Mouse (Mus musculus) gastrocnemius, adult 8-10 months (tissue): Measurements from ENCODE around the gene Efemp2. TPM values are rescaled to one million over a fixed set of nuclear protein-coding genes. Genes with fewer than 3 reads are reported as not detected.

Experiments
- DNase-seq, 2 experiments: peaks; one replicate each; pipeline ENCODE4 v3.0.0; 2022; ENCODE audit warnings: low spot score in 2 of 2
- total RNA-seq, 4 experiments: library from RNA; stranded (reverse); gene quantifications; 2 replicates each; pipeline ENCODE4 v1.2.4; 2022

Gene Efemp2
- total RNA-seq: 1 to 10 TPM; 3.2 to 6.1 (median 3.8) TPM

- peak; percentile 66 to 78 for DNase-seq
Measured at GRCm38 (mm10) chr19:5473720-5474119, at the start of gene Efemp2. Gene Efemp2, plus strand, starts transcription at chr19:5473954.

GRCm38 (mm10) chr19:5424092-5424781, 49.5 kb upstream of the Efemp2 start:
- peak; percentile 59 to 76 for DNase-seq

GRCm38 (mm10) chr19:5424782-5425741, 48.7 kb upstream of the Efemp2 start, which contains the start of the genes Drap1 and AI837181:
Gene Drap1, minus strand, starts transcription at chr19:5424979.
Gene AI837181, plus strand, starts transcription at chr19:5425144.
- peak; percentile 86 to 89 for DNase-seq

GRCm38 (mm10) chr19:5425906-5426565, 47.7 kb upstream of the Efemp2 start:
- DNase-seq: no peak

GRCm38 (mm10) chr19:5426640-5427290, 47.0 kb upstream of the Efemp2 start:
- no peak for DNase-seq

- DNase-seq: no peak
Measured at GRCm38 (mm10) chr19:5428083-5428482, 45.7 kb upstream of the Efemp2 start.

- DNase-seq: no peak
Measured at GRCm38 (mm10) chr19:5429219-5429618, 44.5 kb upstream of the Efemp2 start.

GRCm38 (mm10) chr19:5429806-5430205, 43.9 kb upstream of the Efemp2 start:
- DNase-seq: peak; percentile 57 to 76

- DNase-seq: no peak
Measured at GRCm38 (mm10) chr19:5430408-5430807, 43.3 kb upstream of the Efemp2 start.

- DNase-seq: no peak
Measured at GRCm38 (mm10) chr19:5431911-5432464, 41.8 kb upstream of the Efemp2 start.

GRCm38 (mm10) chr19:5432992-5433852, 40.5 kb upstream of the Efemp2 start:
- DNase-seq: no peak

GRCm38 (mm10) chr19:5433951-5434350, 39.8 kb upstream of the Efemp2 start:
- no peak for DNase-seq

GRCm38 (mm10) chr19:5444371-5444908, 29.3 kb upstream of the Efemp2 start:
- no peak for DNase-seq

GRCm38 (mm10) chr19:5444954-5445353, 28.8 kb upstream of the Efemp2 start:
- DNase-seq: no peak

- DNase-seq: no peak
Measured at GRCm38 (mm10) chr19:5445747-5446146, 28.0 kb upstream of the Efemp2 start.

GRCm38 (mm10) chr19:5447515-5448353, 26.0 kb upstream of the Efemp2 start, which contains the start of gene Fosl1:
Gene Fosl1, plus strand, starts transcription at chr19:5447547.
- DNase-seq: peak in 1 of 2 experiments; percentile 46

GRCm38 (mm10) chr19:5448354-5449150, 25.2 kb upstream of the Efemp2 start:
- no peak for DNase-seq

- DNase-seq: no peak
Measured at GRCm38 (mm10) chr19:5449673-5450072, 24.1 kb upstream of the Efemp2 start.
